Mouse (Mus musculus) megakaryocyte progenitor cell, adult 5-6 weeks (primary cell): ENCODE measurements around the gene Olfr247. TPM values are rescaled to one million over a fixed set of nuclear protein-coding genes. Genes with fewer than 3 reads are reported as not detected.
"Not testable (repeated sequence)": the region's sequence is repeated elsewhere in the genome, so short reads cannot be mapped to it uniquely, and the experiment has no call there.

Source experiments
- ATAC-seq: replicated peaks from 2 replicates; pipeline ENCODE4 v1.8.0; 2016; ENCODE audit warnings: mild to moderate bottlenecking, moderate TSS enrichment, inconsistent platforms; ENCODE audit not compliant: poor library complexity
- total RNA-seq, 2 experiments: library from RNA; stranded (forward) in 1 of 2; stranded (reverse) in 1 of 2; fragments of 157-497, 149-512 nt in 1 of 2; fragments of 200-1000 nt in 1 of 2; gene quantifications; 2 replicates each; pipeline versions ENCODE4 v1.2.3 to v1.2.4; 2015 to 2017

Olfr247 gene
- total RNA-seq (2015) (not detected in 2 replicates), total RNA-seq (2017) (not detected in 2 replicates)

GRCm38 (mm10) chr10:129976040-129976439, at the start of gene Olfr247:
Gene Olfr247 (minus strand): TSS chr10:129976140.
- not testable (repeated sequence) for ATAC-seq

DNA sequence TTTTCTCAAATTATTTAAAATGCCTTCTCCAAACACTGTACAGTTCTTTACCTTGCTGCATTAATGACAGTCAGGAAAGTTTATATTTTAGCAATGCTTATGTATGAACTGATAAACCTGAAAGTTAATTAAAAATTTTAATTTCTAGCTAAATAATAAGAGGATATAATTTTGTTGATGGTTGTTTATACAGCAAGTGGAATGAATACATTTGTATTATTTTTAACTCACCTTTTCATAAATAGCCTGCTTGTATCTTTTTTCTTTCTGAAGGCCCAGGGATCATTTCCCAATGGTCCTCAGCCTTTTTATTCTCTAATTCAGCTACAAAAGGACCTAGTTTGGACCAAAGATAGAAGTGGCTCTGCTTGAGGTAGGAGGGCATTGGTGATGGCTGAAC, 36.4 kb upstream of the Olfr247 start, which contains the start of gene Olfr820:
Olfr820 (plus strand) TSS at position 301 of the 400 bp plus-strand sequence.
- ATAC-seq, result no peak

DNA sequence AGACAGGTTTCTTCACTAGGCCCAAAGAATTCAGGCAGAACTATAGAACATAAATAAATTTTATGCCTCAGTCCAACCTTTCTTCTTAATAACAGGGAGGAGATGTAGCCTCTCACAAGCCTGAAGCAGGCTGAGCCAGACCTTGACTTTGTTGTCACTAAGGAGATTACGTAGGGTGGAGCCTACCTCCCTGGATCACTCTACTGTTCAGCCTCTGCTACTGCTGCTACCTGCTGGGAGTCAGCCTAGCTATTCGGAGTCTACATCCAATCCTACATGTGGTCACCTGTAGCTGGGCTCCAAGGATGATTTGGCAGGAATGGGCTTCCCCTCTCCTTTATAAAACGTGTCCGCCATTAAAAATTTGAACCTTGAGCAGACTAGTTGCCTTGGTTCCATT, 29.4 kb upstream of the Olfr247 start:
- not testable (repeated sequence) for ATAC-seq

DNA sequence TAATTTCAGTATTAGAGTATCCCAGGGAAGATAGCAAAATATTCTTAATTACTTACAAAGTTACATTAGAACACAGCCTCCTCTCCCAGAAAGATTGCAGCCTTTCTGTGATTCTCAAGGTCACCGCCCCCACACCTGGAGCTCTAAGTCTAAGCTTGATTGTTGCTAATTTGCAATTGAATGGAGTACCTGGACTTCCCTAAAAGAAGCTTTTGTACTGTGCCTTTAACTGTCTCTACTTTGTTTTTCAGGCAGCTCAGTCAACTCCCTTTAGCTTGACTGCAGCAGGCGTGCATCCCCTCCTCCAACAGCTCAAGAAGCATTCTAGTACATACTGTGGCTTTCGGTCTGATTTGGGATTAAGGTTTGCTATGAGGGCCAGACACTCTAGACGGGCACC, 28.2 kb upstream of the Olfr247 start:
- ATAC-seq, result not testable (repeated sequence)

DNA sequence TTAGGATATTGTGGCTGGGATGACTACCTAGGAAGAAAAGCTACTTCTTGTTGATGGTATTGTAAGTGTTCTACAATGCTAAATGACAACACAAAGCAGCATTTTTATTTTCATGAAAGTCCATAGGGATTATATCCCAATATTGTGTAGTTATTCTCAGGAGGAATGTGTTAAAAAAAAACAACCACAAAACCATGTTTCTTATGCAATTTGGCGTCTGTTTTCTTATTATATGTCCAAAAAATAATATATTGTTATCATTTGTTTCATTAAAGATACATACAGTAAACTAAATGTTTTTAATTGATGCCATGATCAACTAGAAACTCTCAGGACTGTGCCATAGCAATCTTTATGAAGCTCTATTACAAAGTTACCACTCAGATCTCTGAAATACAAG, 9.0 kb upstream of the Olfr247 start, which contains the start of gene Gm10310:
Gm10310 (minus strand) TSS at position 101 of the 400 bp plus-strand sequence.
- ATAC-seq, result not testable (repeated sequence)

DNA sequence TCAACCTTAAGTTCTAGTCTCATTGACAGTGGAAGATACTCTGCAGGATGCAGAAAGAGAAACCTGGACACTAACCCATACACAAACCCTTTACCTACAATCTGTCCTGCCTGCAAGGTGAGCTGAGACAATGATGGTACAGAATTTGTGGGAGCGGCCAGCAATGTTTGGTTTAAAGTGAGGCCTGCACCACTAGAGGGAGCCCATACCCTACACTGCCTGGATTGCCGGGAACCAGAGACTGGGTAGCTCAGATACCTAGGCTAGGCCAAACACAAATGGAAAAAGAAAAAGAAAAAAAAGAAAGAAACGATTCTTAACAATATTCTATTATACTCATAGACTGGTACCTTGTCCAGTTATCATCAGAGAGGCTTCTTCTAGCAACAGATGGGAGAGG, 5.9 kb upstream of the Olfr247 start:
- peak; percentile 84 for ATAC-seq

- ATAC-seq, result peak; percentile 91
These were observed 2.9 kb downstream of the Olfr247 start for GRCm38 (mm10) chr10:129972994-129973393.

GRCm38 (mm10) chr10:129967166-129967565, 8.8 kb downstream of the Olfr247 start, which contains the start of gene Olfr819:
Gene Olfr819 (minus strand): TSS chr10:129967266.
- ATAC-seq, result not testable (repeated sequence)

GRCm38 (mm10) chr10:129966232-129966631, 9.7 kb downstream of the Olfr247 start:
- not testable (repeated sequence) for ATAC-seq

GRCm38 (mm10) chr10:129949000-129949399, 26.9 kb downstream of the Olfr247 start, which contains the start of gene Olfr818:
Gene Olfr818 (minus strand): TSS chr10:129949100.
- no peak for ATAC-seq

Other genes starting within 250 kb of the Olfr247 start
- not detected in 2 replicates for gene Olfr805, start 246.8 kb downstream of the Olfr247 start, total RNA-seq (2015)
- gene Olfr805, start 246.8 kb downstream of the Olfr247 start, total RNA-seq (2017), result not detected in 2 replicates
- not detected in 2 replicates for gene Olfr806, start 234.2 kb downstream of the Olfr247 start, total RNA-seq (2015)
- gene Olfr806, start 234.2 kb downstream of the Olfr247 start, total RNA-seq (2017), result not detected in 2 replicates
- gene Olfr807, start 218.3 kb downstream of the Olfr247 start, total RNA-seq (2015), result not detected in 2 replicates
- not detected in 2 replicates for gene Olfr807, start 218.3 kb downstream of the Olfr247 start, total RNA-seq (2017)
- not detected in 2 replicates for gene Olfr808, start 210.7 kb downstream of the Olfr247 start, total RNA-seq (2015)
- not detected in 2 replicates for gene Olfr808, start 210.7 kb downstream of the Olfr247 start, total RNA-seq (2017)
- not detected in 2 replicates for gene Olfr809, start 201.5 kb downstream of the Olfr247 start, total RNA-seq (2015)
- not detected in 2 replicates for gene Olfr809, start 201.5 kb downstream of the Olfr247 start, total RNA-seq (2017)
- not detected in 2 replicates for gene Olfr810, start 181.2 kb downstream of the Olfr247 start, total RNA-seq (2015)
- not detected in 2 replicates for gene Olfr810, start 181.2 kb downstream of the Olfr247 start, total RNA-seq (2017)
- not detected in 2 replicates for gene Olfr811, start 171.7 kb downstream of the Olfr247 start, total RNA-seq (2015)
- gene Olfr811, start 171.7 kb downstream of the Olfr247 start, total RNA-seq (2017), result not detected in 2 replicates
- gene Olfr812, start 130.0 kb downstream of the Olfr247 start, total RNA-seq (2015), result not detected in 2 replicates
- not detected in 2 replicates for gene Olfr812, start 130.0 kb downstream of the Olfr247 start, total RNA-seq (2017)
- gene Olfr813, start 120.8 kb downstream of the Olfr247 start, total RNA-seq (2015), result not detected in 2 replicates
- gene Olfr813, start 120.8 kb downstream of the Olfr247 start, total RNA-seq (2017), result not detected in 2 replicates
- gene Olfr814, start 96.3 kb downstream of the Olfr247 start, total RNA-seq (2015), result not detected in 2 replicates
- gene Olfr814, start 96.3 kb downstream of the Olfr247 start, total RNA-seq (2017), result not detected in 2 replicates
- gene Olfr815, start 70.3 kb downstream of the Olfr247 start, total RNA-seq (2015), result not detected in 2 replicates
- gene Olfr815, start 70.3 kb downstream of the Olfr247 start, total RNA-seq (2017), result not detected in 2 replicates
- gene Olfr816, start 60.5 kb downstream of the Olfr247 start, total RNA-seq (2015), result not detected in 2 replicates
- gene Olfr816, start 60.5 kb downstream of the Olfr247 start, total RNA-seq (2017), result not detected in 2 replicates
- not detected in 2 replicates for gene Olfr818, start 27.0 kb downstream of the Olfr247 start, total RNA-seq (2015)
- gene Olfr818, start 27.0 kb downstream of the Olfr247 start, total RNA-seq (2017), result not detected in 2 replicates
- gene Olfr819, start 8.9 kb downstream of the Olfr247 start, total RNA-seq (2015), result not detected in 2 replicates
- gene Olfr819, start 8.9 kb downstream of the Olfr247 start, total RNA-seq (2017), result not detected in 2 replicates
- gene Gm10310, start 8.9 kb upstream of the Olfr247 start, total RNA-seq (2015), result not detected in 2 replicates
- gene Gm10310, start 8.9 kb upstream of the Olfr247 start, total RNA-seq (2017), result not detected in 2 replicates
- not detected in 2 replicates for gene Olfr820, start 36.5 kb upstream of the Olfr247 start, total RNA-seq (2015)
- gene Olfr820, start 36.5 kb upstream of the Olfr247 start, total RNA-seq (2017), result not detected in 2 replicates
- not detected in 2 replicates for gene Olfr821, start 54.2 kb upstream of the Olfr247 start, total RNA-seq (2015)
- gene Olfr821, start 54.2 kb upstream of the Olfr247 start, total RNA-seq (2017), result not detected in 2 replicates
- gene Olfr822, start 95.1 kb upstream of the Olfr247 start, total RNA-seq (2015), result not detected in 2 replicates
- not detected in 2 replicates for gene Olfr822, start 95.1 kb upstream of the Olfr247 start, total RNA-seq (2017)
- not detected in 2 replicates for gene Olfr823, start 139.2 kb upstream of the Olfr247 start, total RNA-seq (2015)
- not detected in 2 replicates for gene Olfr823, start 139.2 kb upstream of the Olfr247 start, total RNA-seq (2017)
- gene Olfr824, start 153.9 kb upstream of the Olfr247 start, total RNA-seq (2015), result not detected in 2 replicates
- not detected in 2 replicates for gene Olfr824, start 153.9 kb upstream of the Olfr247 start, total RNA-seq (2017)
- gene Olfr825, start 190.6 kb upstream of the Olfr247 start, total RNA-seq (2015), result not detected in 2 replicates
- not detected in 2 replicates for gene Olfr825, start 190.6 kb upstream of the Olfr247 start, total RNA-seq (2017)
- not detected in 2 replicates for gene Olfr826, start 208.0 kb upstream of the Olfr247 start, total RNA-seq (2015)
- gene Olfr826, start 208.0 kb upstream of the Olfr247 start, total RNA-seq (2017), result not detected in 2 replicates
- not detected in 2 replicates for gene Olfr827, start 238.3 kb upstream of the Olfr247 start, total RNA-seq (2015)
- gene Olfr827, start 238.3 kb upstream of the Olfr247 start, total RNA-seq (2017), result not detected in 2 replicates